Mouse (Mus musculus) liver, embryonic 14.5 days (tissue): Measurements from ENCODE around the gene Slc35d2.

Experiments used
- CTCF ChIP-seq: IDR thresholded peaks from 2 replicates; pipeline ENCODE4 v1.5.1; 2016; ENCODE audit warnings: antibody characterized with exemption, low read depth, control low read depth
- EP300 ChIP-seq: IDR thresholded peaks from 2 replicates; pipeline ENCODE4 v1.6.1; 2016; ENCODE audit warnings: antibody characterized with exemption, low read depth

DNA sequence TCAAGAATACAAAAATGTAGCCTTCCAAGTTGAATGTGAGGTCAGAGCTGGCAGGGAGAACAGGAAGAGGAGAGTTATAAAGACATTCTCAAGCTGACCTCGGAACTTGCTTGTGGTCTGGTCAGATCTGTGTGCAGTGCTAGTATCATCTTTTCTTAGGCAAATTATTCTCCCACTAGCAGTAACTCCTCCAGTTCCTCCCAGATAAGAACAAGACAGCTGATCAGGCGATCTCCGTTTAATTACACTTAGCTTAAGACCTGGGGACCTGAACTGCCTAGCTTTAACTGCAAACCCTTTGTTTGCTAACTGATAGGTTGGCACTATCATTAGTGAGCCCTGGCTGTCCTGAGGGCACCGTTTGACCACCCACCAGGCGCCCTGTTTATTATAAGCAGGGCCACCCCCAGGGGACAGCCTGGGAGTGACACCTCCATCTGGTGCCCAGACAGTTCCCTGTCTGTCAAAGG lies 20.8 kb downstream of the Slc35d2 start:
- TF ChIP-seq CTCF (no peak), EP300 (no peak)
